Mouse (Mus musculus) gastrocnemius, adult 8-10 months (tissue): ENCODE results near the gene Galntl6. TPM values are rescaled to one million over a fixed set of nuclear protein-coding genes. Genes with fewer than 3 reads are reported as not detected.
"Not testable (repeated sequence)": the region's sequence is repeated elsewhere in the genome, so short reads cannot be mapped to it uniquely, and the experiment has no call there.

Experiments used
- DNase-seq, 2 experiments: peaks; one replicate each; pipeline ENCODE4 v3.0.0; 2022; ENCODE audit warnings: low spot score in 2 of 2
- total RNA-seq, 4 experiments: library from RNA; stranded (reverse); gene quantifications; 2 replicates each; pipeline ENCODE4 v1.2.4; 2022

Galntl6 gene
- total RNA-seq, 4 experiments from 2014 or later: not detected

- no peak for DNase-seq
Measured at GRCm38 (mm10) chr8:57772732-57773265, 1139.6 kb downstream of the Galntl6 start.

- no peak for DNase-seq
Measured at GRCm38 (mm10) chr8:57767541-57767940, 1144.9 kb downstream of the Galntl6 start.

GRCm38 (mm10) chr8:57766471-57767065 lies 1145.9 kb downstream of the Galntl6 start:
- DNase-seq: no peak

GRCm38 (mm10) chr8:57765726-57766351 lies 1146.6 kb downstream of the Galntl6 start:
- DNase-seq: no peak

GRCm38 (mm10) chr8:57765192-57765591 lies 1147.2 kb downstream of the Galntl6 start:
- no peak for DNase-seq

GRCm38 (mm10) chr8:57762622-57763021 lies 1149.8 kb downstream of the Galntl6 start:
- not testable (repeated sequence) for DNase-seq

- DNase-seq: no peak
Measured at GRCm38 (mm10) chr8:57760921-57761320, 1151.5 kb downstream of the Galntl6 start.

- DNase-seq: no peak
Measured at GRCm38 (mm10) chr8:57758857-57759256, 1153.6 kb downstream of the Galntl6 start.

GRCm38 (mm10) chr8:57757476-57757875 lies 1155.0 kb downstream of the Galntl6 start:
- no peak for DNase-seq

- no peak for DNase-seq
Measured at GRCm38 (mm10) chr8:57754066-57754465, 1158.4 kb downstream of the Galntl6 start.

- no peak for DNase-seq
Measured at GRCm38 (mm10) chr8:57743636-57744035, 1168.8 kb downstream of the Galntl6 start.

- no peak for DNase-seq
Measured at GRCm38 (mm10) chr8:57741983-57742382, 1170.5 kb downstream of the Galntl6 start.

GRCm38 (mm10) chr8:57741309-57741708 lies 1171.1 kb downstream of the Galntl6 start:
- DNase-seq: no peak

- no peak for DNase-seq
Measured at GRCm38 (mm10) chr8:57737281-57737680, 1175.2 kb downstream of the Galntl6 start.

GRCm38 (mm10) chr8:57732795-57733194 lies 1179.6 kb downstream of the Galntl6 start:
- DNase-seq: no peak

- no peak for DNase-seq
Measured at GRCm38 (mm10) chr8:57731666-57732065, 1180.8 kb downstream of the Galntl6 start.

GRCm38 (mm10) chr8:57728276-57728675 lies 1184.2 kb downstream of the Galntl6 start:
- DNase-seq: no peak

GRCm38 (mm10) chr8:57724843-57725627 lies 1187.4 kb downstream of the Galntl6 start:
- no peak for DNase-seq
